Mouse (Mus musculus): ENCODE measurements at regions not wholly inside any gene's neighbourhood (a gene's known extent, or its start where the extent isn't known, plus 50 kb on each side); places are given as distances from the start of the nearest gene placed in this dataset.

- H3K4me1 ChIP-seq (ENCODE audit: control insufficient read depth, insufficient read depth, insufficient read length, low read length): no peaks in the 10 kb centered on the region
- 68% methylated on average over 2 of the region's 2 CpGs for WGBS
- TF ChIP-seq POLR2A (IDR thresholded peaks at IDR 0.05; ENCODE audit: low read depth, low read length) (no peak), CTCF (IDR thresholded peaks at IDR 0.05; ENCODE audit: extremely low read depth, insufficient read length, insufficient replicate concordance, low read depth, low read length) (no peak)
- H3K36me3 ChIP-seq (ENCODE audit: control insufficient read depth, insufficient read depth, low read length): no peaks in the 10 kb centered on the region
- no peak overlapping the region for H3K4me3 ChIP-seq (ENCODE audit: low read depth, low read length)
- H3K27me3 ChIP-seq (ENCODE audit: control insufficient read depth, insufficient read depth, low read length): no peaks in the 10 kb centered on the region
- H3K27ac ChIP-seq (ENCODE audit: insufficient read depth, low read depth, low read length): no peak overlapping the region
Measured at GRCm38 (mm10) chr12:7709872-7710271, 267.6 kb upstream of the Apob start.

DNA sequence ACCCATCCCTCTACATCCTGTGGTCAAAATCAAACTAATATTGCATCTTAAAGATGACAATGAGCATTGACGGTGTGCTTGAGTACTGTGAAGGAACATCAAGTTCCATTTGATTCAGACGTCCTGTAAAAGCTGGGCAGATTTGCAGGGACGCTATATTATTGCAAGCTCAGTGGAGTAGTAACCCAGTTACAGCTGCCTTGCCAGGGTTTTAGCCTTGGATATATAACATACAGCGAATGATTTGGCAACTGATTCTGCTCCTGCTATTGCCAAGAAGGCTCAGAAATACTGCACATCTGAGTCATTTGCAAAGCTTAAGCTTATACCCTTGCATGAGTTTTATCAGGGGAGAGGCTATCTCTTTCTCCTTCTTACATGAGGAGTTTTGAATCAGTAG, 262.4 kb upstream of the Apob start:
- Histone ChIP-seq H3K27ac (ENCODE audit: insufficient read depth, low read depth, low read length) (no peak overlapping the region), H3K27me3 (ENCODE audit: control insufficient read depth, insufficient read depth, low read length) (no peaks in the 10 kb centered on the region), H3K36me3 (ENCODE audit: control insufficient read depth, insufficient read depth, low read length) (no peaks in the 10 kb centered on the region), H3K4me1 (ENCODE audit: control insufficient read depth, insufficient read depth, insufficient read length, low read length) (no peaks in the 10 kb centered on the region), H3K4me3 (ENCODE audit: low read depth, low read length) (no peak overlapping the region)
- WGBS: 91% methylated on average over 4 of the region's 4 CpGs
- TF ChIP-seq POLR2A (IDR thresholded peaks at IDR 0.05; ENCODE audit: low read depth, low read length) (no peak), CTCF (IDR thresholded peaks at IDR 0.05; ENCODE audit: extremely low read depth, insufficient read length, insufficient replicate concordance, low read depth, low read length) (no peak)

DNA sequence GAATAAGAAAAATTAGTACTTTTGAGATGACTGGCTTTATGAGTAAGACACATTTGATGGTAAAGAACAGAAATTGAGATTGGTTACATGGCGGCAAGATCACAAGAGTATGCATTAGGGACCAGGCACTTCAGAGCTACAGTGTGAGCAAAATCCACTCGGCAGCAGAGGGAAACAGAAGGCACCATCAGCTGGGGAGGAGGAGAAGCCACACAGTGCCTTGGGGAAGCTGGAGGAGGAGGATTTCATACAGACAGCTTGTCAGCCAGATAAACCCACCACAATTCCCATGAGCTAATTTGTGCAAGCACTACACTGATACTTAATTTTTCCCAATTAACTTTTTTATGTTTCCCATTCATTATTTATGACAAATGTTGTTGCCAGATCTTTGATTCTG, 258.9 kb upstream of the Apob start:
- no peak for TF ChIP-seq POLR2A (IDR thresholded peaks at IDR 0.05; ENCODE audit: low read depth, low read length)
- TF ChIP-seq CTCF (IDR thresholded peaks at IDR 0.05; ENCODE audit: extremely low read depth, insufficient read length, insufficient replicate concordance, low read depth, low read length): no peak
- Histone ChIP-seq H3K4me3 (ENCODE audit: low read depth, low read length) (no peak overlapping the region), H3K36me3 (ENCODE audit: control insufficient read depth, insufficient read depth, low read length) (no peaks in the 10 kb centered on the region), H3K27me3 (ENCODE audit: control insufficient read depth, insufficient read depth, low read length) (no peaks in the 10 kb centered on the region), H3K4me1 (ENCODE audit: control insufficient read depth, insufficient read depth, insufficient read length, low read length) (no peaks in the 10 kb centered on the region), H3K27ac (ENCODE audit: insufficient read depth, low read depth, low read length) (no peak overlapping the region)
- WGBS: 82% methylated on average over 2 of the region's 2 CpGs

DNA sequence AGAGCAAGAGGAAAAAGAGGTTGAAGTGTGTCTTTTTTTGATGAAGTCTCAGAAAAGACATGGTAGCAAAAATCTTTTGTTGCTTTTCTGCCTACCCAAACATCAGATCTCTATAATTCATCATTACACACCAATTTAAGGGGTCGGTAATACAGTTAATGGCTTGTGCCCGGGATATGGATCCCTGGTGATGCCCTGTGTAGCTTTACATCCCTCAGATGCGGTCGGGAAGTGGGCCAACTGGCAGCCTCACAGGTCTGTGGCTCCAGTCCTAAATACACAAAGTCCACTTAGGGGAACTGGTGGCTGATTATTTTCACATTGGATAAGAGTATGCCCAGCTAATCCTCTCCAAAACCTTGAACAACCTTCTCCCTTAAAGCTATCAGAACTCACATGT, 258.4 kb upstream of the Apob start:
- WGBS: 79% methylated on average over 4 of the region's 4 CpGs
- TF ChIP-seq CTCF (IDR thresholded peaks at IDR 0.05; ENCODE audit: extremely low read depth, insufficient read length, insufficient replicate concordance, low read depth, low read length) (no peak), POLR2A (IDR thresholded peaks at IDR 0.05; ENCODE audit: low read depth, low read length) (no peak)
- H3K4me1 ChIP-seq (ENCODE audit: control insufficient read depth, insufficient read depth, insufficient read length, low read length): no peaks in the 10 kb centered on the region
- no peaks in the 10 kb centered on the region for H3K36me3 ChIP-seq (ENCODE audit: control insufficient read depth, insufficient read depth, low read length)
- no peak overlapping the region for H3K27ac ChIP-seq (ENCODE audit: insufficient read depth, low read depth, low read length)
- no peaks in the 10 kb centered on the region for H3K27me3 ChIP-seq (ENCODE audit: control insufficient read depth, insufficient read depth, low read length)
- no peak overlapping the region for H3K4me3 ChIP-seq (ENCODE audit: low read depth, low read length)

- Histone ChIP-seq H3K27me3 (ENCODE audit: control insufficient read depth, insufficient read depth, low read length) (no peaks in the 10 kb centered on the region), H3K4me1 (ENCODE audit: control insufficient read depth, insufficient read depth, insufficient read length, low read length) (no peaks in the 10 kb centered on the region), H3K4me3 (ENCODE audit: low read depth, low read length) (no peak overlapping the region), H3K27ac (ENCODE audit: insufficient read depth, low read depth, low read length) (no peak overlapping the region), H3K36me3 (ENCODE audit: control insufficient read depth, insufficient read depth, low read length) (no peaks in the 10 kb centered on the region)
- WGBS: 79% methylated on average over 3 of the region's 3 CpGs
- TF ChIP-seq CTCF (IDR thresholded peaks at IDR 0.05; ENCODE audit: extremely low read depth, insufficient read length, insufficient replicate concordance, low read depth, low read length) (no peak), POLR2A (IDR thresholded peaks at IDR 0.05; ENCODE audit: low read depth, low read length) (no peak)
Measured at GRCm38 (mm10) chr12:7724992-7725391, 252.5 kb upstream of the Apob start.

- TF ChIP-seq POLR2A (IDR thresholded peaks at IDR 0.05; ENCODE audit: low read depth, low read length) (no peak), CTCF (IDR thresholded peaks at IDR 0.05; ENCODE audit: extremely low read depth, insufficient read length, insufficient replicate concordance, low read depth, low read length) (no peak)
- H3K36me3 ChIP-seq (ENCODE audit: control insufficient read depth, insufficient read depth, low read length): no peaks in the 10 kb centered on the region
- H3K4me1 ChIP-seq (ENCODE audit: control insufficient read depth, insufficient read depth, insufficient read length, low read length): no peaks in the 10 kb centered on the region
- 42% methylated on average over 2 of the region's 2 CpGs for WGBS
- H3K4me3 ChIP-seq (ENCODE audit: low read depth, low read length): no peak overlapping the region
- H3K27me3 ChIP-seq (ENCODE audit: control insufficient read depth, insufficient read depth, low read length): no peaks in the 10 kb centered on the region
- H3K27ac ChIP-seq (ENCODE audit: insufficient read depth, low read depth, low read length): no peak overlapping the region
Measured at GRCm38 (mm10) chr12:7738020-7738419, 239.4 kb upstream of the Apob start.

- H3K36me3 ChIP-seq (ENCODE audit: control insufficient read depth, insufficient read depth, low read length): no peaks in the 10 kb centered on the region
- 42% methylated on average over 3 of the region's 3 CpGs for WGBS
- TF ChIP-seq CTCF (IDR thresholded peaks at IDR 0.05; ENCODE audit: extremely low read depth, insufficient read length, insufficient replicate concordance, low read depth, low read length) (no peak), POLR2A (IDR thresholded peaks at IDR 0.05; ENCODE audit: low read depth, low read length) (no peak)
Measured at GRCm38 (mm10) chr12:7738629-7739351, 238.7 kb upstream of the Apob start.

More at GRCm38 (mm10) chr12:7738629-7739351, 238.7 kb upstream of the Apob start:
- Histone ChIP-seq H3K4me3 (ENCODE audit: low read depth, low read length) (no peak overlapping the region), H3K27ac (ENCODE audit: insufficient read depth, low read depth, low read length) (no peak overlapping the region), H3K27me3 (ENCODE audit: control insufficient read depth, insufficient read depth, low read length) (no peaks in the 10 kb centered on the region), H3K4me1 (ENCODE audit: control insufficient read depth, insufficient read depth, insufficient read length, low read length) (no peaks in the 10 kb centered on the region)

Data from small intestine, adult 2 months (tissue).